Mouse (Mus musculus) intestine, embryonic 14.5 days (tissue): ENCODE results near the gene Camk1d. TPM values are rescaled to one million over a fixed set of nuclear protein-coding genes. Genes with fewer than 3 reads are reported as not detected.
A peak's percentile ranks its signal among the peaks of the same experiment; 100 is the strongest.

ENCODE experiments used
- ATAC-seq: fragments of 200-750 bp; cut with Nextera tagmentation; replicated peaks from 2 replicates; pipeline ENCODE4 v1.8.0; 2017; ENCODE audit warnings: low read depth, moderate number of reproducible peaks, moderate TSS enrichment, moderate library complexity; ENCODE audit not compliant: low FRiP score, low TSS enrichment
- DNase-seq: peaks from one replicate; pipeline ENCODE4 v3.0.0-alpha.2; 2018; ENCODE audit warnings: low spot score
- H3K27ac ChIP-seq: fragments of 300-500 bp; sonication (generic); 2 replicates; pipeline ENCODE4 v1.5.1; 2014; ENCODE audit warnings: low read depth, mild to moderate bottlenecking, control low read depth
- H3K27me3 ChIP-seq: fragments of 300-500 bp; sonication (generic); replicated peaks from 2 replicates; pipeline ENCODE4 v1.6.1; 2014; ENCODE audit warnings: low read length, control low read depth; ENCODE audit not compliant: control insufficient read depth, insufficient read depth
- H3K36me3 ChIP-seq: fragments of 300-500 bp; sonication (generic); 2 replicates; pipeline ENCODE4 v1.6.1; 2014; ENCODE audit warnings: low read length, control low read depth; ENCODE audit not compliant: control insufficient read depth, insufficient read depth
- H3K4me1 ChIP-seq: fragments of 300-500 bp; sonication (generic); replicated peaks from 2 replicates; pipeline ENCODE4 v1.6.1; 2014; ENCODE audit warnings: low read length, control low read depth, mixed read lengths; ENCODE audit not compliant: control insufficient read depth, insufficient read depth
- H3K4me2 ChIP-seq: fragments of 300-500 bp; sonication (generic); 2 replicates; pipeline ENCODE4 v1.6.1; 2014; ENCODE audit warnings: low read length
- H3K4me3 ChIP-seq: fragments of 300-500 bp; sonication (generic); 2 replicates; pipeline ENCODE4 v1.5.1; 2014; ENCODE audit warnings: low read depth, low read length, control low read depth, mixed read lengths
- H3K9ac ChIP-seq: fragments of 300-500 bp; sonication (generic); 2 replicates; pipeline ENCODE4 v1.6.1; 2014; ENCODE audit warnings: mild to moderate bottlenecking, low read length
- H3K9me3 ChIP-seq: fragments of 300-500 bp; sonication (generic); 2 replicates; pipeline ENCODE4 v1.6.1; 2016; ENCODE audit warnings: low read length, control low read depth; ENCODE audit not compliant: control insufficient read depth
- WGBS: fragments of 180-500 bp; shearing (Covaris S2); extraction: QIAGEN DNeasy Blood & Tissue Kit; methylation state at CpG from one replicate; pipeline ENCODE4 v1.1.7; 2014; 5-methylcytosine and 5-hydroxymethylcytosine counted together
- polyA plus RNA-seq: library from polyadenylated mRNA; unstranded; fragments of >200 nt; fragmentation: Nextera tagmentation; extraction: Ambion mirVana; gene quantifications from 2 replicates; pipeline ENCODE4 v1.2.1, GENCODE M21; 2014

The Camk1d gene
- polyA plus RNA-seq, 1 experiment from 2014 or later: 20.7 TPM

DNA sequence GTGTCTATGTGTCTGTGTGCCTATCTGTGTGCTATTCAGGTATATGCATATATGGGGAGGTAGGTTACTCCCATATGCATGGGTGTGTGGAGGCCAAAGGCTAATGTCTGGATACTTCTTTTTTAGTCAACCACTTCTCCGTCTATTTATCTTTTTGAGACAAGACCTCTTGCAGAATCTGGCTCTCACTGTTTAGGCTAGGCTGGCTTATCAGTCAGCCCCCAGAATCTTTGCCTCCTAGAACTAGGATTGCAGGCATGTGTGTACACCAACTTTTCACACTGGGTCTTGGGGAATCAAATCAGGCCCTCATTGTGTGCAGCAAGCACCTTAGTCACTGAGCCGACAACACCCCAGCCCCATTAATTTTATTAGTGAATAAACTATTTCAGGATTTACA lies 36.8 kb downstream of the Camk1d start:
- H3K27me3 ChIP-seq: no peaks in the 10 kb centered on the region
- no peak overlapping the region for H3K4me2 ChIP-seq
- no peak for DNase-seq
- no peak overlapping the region for H3K4me3 ChIP-seq
- H3K9me3 ChIP-seq: no peaks in the 10 kb centered on the region
- no peaks in the 10 kb centered on the region for H3K36me3 ChIP-seq
- no peak for ATAC-seq
- H3K4me1 ChIP-seq: peaks cover 8% of the 10 kb centered on the region
- H3K9ac ChIP-seq: no peak overlapping the region
- no peak overlapping the region for H3K27ac ChIP-seq
- 47% methylated on average over 2 of the region's 2 CpGs for WGBS

DNA sequence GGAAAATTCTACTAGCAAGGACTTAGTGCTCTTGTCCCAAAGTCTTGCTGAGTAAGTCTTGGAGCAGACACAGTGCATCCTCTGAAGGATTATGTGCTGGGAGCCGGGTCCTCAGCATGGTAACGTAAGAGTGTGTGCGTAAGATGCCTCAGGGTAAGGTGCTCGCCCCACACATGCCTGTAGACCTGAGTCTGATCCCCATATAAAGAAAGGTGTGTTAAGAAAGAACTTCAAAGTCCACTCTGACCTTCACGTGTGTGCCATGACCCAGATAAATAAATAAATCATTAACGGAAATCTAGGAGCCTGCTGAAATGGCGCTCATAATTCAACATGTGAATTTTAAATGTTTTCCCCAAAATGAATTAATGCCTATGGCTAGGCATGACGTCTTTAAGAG lies 37.5 kb downstream of the Camk1d start:
- Histone ChIP-seq H3K4me3 (no peak overlapping the region), H3K9me3 (no peaks in the 10 kb centered on the region), H3K36me3 (no peaks in the 10 kb centered on the region), H3K4me2 (no peak overlapping the region), H3K27me3 (no peaks in the 10 kb centered on the region), H3K4me1 (peaks cover 8% of the 10 kb centered on the region), H3K9ac (no peak overlapping the region), H3K27ac (peak overlapping the region; percentile 8; the same call in 1 of the 2 replicates)
- peak; percentile 74; the same call in 1 of the 2 replicates for ATAC-seq
- whole genome bisulfite sequencing: 33% methylated on average over 8 of the region's 8 CpGs
- DNase-seq: no peak

DNA sequence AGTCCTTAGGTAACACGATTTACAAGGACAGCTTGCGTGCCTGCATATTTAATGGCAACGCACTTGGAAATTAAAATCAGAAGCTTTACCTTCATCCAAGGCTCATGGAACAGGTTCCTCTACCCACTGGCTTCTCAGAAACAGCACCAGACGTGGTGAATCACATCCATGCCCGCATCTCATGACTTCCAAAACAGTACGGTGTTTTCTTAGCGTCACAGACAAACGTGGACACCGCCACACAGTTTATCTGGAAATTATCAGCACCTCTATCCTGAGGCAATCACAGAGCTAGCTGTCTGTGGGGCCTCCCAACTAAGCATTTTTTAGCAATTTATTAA lies 38.2 kb downstream of the Camk1d start:
- WGBS: 36% methylated on average over 9 of the region's 9 CpGs
- no peak for ATAC-seq
- Histone ChIP-seq H3K9me3 (no peaks in the 10 kb centered on the region), H3K27ac (0 out of 2 replicates have a peak overlapping the region, but pooled peaks have one; percentile 8), H3K27me3 (no peaks in the 10 kb centered on the region), H3K4me3 (no peak overlapping the region), H3K4me2 (no peak overlapping the region), H3K9ac (no peak overlapping the region), H3K36me3 (no peaks in the 10 kb centered on the region), H3K4me1 (peaks cover 8% of the 10 kb centered on the region)
- no peak for DNase-seq

DNA sequence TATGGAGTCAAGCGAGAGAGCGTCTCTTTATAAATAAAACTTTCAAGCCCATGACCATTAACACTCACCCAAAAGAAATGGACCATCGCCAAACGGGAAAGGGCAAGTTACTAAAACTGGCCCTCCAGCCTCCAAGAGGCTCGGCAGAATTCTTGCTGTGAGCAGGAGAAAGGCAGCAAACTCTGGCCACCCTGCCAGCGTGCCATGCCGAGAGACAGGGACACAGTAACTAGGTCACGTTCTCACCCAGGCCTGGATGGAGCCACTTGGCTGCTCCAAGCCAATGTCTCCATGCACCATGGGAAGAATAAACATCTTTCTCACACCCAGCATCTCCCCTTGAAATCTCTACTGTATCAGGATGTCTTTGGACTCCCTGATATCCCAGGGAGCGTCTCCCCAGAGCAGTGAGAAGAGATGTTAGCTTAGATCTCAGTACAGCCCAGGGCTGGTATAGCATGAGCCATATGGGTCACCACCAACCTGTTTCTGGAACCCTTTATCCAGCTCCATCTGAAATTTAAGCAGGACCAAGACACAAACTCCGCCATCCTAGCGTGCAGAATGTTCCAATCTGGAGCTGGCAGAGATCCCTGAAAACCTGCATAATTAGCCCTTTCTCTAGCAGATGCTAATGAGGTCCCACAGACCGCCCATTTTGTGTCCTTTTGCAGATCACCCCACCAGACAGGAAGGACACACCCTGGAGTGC lies 38.7 kb downstream of the Camk1d start:
- H3K4me2 ChIP-seq: no peak overlapping the region
- no peak overlapping the region for H3K27ac ChIP-seq
- ATAC-seq: no peak

DNA sequence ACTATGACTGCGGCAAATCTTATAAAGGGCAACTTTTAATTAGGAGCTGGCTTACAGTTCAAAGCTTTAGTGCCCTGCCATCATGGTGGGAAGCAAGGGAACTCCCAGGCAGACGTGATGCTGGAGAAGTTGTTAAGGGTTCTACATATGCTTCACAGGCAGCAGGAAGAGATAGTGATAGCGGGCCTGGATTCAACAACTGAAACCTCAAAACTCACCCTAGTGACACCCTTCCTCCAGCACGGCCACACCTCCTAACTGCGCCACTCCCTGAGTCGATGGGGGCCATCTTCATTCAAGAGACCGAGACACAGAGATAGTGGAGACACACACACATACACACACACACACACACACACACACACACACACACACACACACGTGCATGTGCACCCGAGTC lies 39.8 kb downstream of the Camk1d start:
- H3K36me3 ChIP-seq: no peaks in the 10 kb centered on the region
- H3K4me3 ChIP-seq: no peak overlapping the region
- H3K27ac ChIP-seq: no peak overlapping the region
- ATAC-seq: no peak
- no peaks in the 10 kb centered on the region for H3K9me3 ChIP-seq
- WGBS: 90% methylated on average over 9 of the region's 9 CpGs
- no peak for DNase-seq
- H3K4me2 ChIP-seq: no peak overlapping the region
- H3K4me1 ChIP-seq: peaks cover 8% of the 10 kb centered on the region
- no peaks in the 10 kb centered on the region for H3K27me3 ChIP-seq
- H3K9ac ChIP-seq: no peak overlapping the region

More for the DNA sequence above, 38.7 kb downstream of the Camk1d start:
- H3K9me3 ChIP-seq: no peaks in the 10 kb centered on the region
- no peak overlapping the region for H3K4me3 ChIP-seq
- H3K9ac ChIP-seq: no peak overlapping the region
- peaks cover 8% of the 10 kb centered on the region for H3K4me1 ChIP-seq
- no peaks in the 10 kb centered on the region for H3K36me3 ChIP-seq
- WGBS: 87% methylated on average over 12 of the region's 12 CpGs
- DNase-seq: no peak
- no peaks in the 10 kb centered on the region for H3K27me3 ChIP-seq

DNA sequence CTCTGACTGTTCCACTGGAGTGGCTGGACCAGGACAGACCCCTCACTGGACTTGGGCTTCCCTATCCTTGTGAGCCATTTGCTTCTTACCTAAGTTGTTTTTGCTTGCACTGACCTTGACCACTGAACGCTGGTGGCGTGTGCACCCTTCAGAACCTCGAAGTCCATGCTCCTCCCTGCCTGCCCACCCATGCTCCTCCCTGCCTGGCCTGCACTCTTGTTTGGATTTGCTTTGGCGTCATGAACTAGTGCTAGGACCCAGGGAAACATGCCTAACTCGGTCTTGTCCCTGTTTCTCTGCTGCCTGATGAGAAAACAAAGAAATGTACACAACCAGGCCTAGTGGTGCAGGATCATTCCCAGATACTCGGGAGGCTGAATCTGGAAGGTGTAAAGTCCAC lies 40.5 kb downstream of the Camk1d start:
- Histone ChIP-seq H3K4me1 (peaks cover 8% of the 10 kb centered on the region), H3K9ac (no peak overlapping the region), H3K9me3 (no peaks in the 10 kb centered on the region), H3K4me2 (no peak overlapping the region), H3K27me3 (no peaks in the 10 kb centered on the region), H3K4me3 (no peak overlapping the region), H3K27ac (no peak overlapping the region), H3K36me3 (no peaks in the 10 kb centered on the region)
- no peak for ATAC-seq
- 72% methylated on average over 6 of the region's 6 CpGs for WGBS
- DNase-seq: no peak

DNA sequence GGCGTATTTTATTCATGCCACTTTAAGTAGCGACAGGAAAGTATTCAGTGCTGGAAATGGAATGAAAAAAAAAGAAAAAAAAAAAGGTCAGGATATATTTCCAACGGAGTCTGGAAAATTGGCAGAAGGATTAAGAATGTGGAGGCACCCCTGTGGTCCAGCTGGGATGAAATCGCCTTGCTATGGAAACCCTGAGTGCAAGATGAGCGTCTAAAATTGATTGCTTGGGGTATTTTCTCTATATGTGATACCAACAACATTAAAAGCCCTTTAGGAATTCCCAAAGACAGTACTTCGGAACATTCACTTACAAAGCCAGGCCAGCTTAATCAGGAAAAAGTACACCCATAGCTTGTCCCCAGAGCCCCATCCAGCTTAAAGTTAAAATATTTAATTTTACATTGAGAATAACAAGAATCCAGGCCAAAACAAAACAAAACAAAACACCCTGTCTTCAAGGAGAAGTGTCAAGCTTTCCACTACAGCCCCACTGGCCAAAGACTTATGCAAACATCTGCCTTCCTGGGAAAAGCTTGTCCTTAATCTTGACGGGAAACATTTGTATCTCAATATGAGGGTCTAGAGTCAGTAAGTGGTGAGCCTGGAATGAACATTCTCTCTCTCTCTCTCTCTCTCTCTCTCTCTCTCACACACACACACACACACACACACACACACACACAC lies 41.3 kb downstream of the Camk1d start:
- WGBS: 53% methylated on average over 7 of the region's 7 CpGs
- no peak overlapping the region for H3K27ac ChIP-seq
- ATAC-seq: no peak

DNA sequence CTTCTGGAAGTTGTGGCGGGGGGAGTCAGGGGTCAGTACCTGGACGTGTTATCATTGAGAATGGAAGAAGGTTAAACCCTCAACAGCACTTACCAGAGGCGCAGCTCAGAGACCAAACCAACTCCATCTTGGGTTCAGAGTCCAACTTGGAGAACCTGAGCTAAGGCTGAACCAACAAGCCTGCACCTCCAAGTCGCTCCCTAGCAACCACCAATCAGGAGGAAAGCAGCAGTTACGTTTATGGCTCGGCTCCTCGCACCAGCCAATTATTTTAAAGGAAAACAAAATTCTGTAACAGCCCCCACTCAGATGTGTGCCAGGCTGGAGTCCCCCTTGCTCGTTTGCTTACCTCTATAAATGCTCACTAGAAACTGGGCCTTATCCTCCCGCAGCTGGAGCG lies 44.2 kb downstream of the Camk1d start:
- ATAC-seq: no peak
- no peaks in the 10 kb centered on the region for H3K27me3 ChIP-seq
- no peak overlapping the region for H3K9ac ChIP-seq
- no peak for DNase-seq
- H3K4me3 ChIP-seq: no peak overlapping the region
- H3K4me2 ChIP-seq: no peak overlapping the region
- no peaks in the 10 kb centered on the region; the same call in 1 of the 2 replicates for H3K4me1 ChIP-seq
- H3K27ac ChIP-seq: no peak overlapping the region
- no peaks in the 10 kb centered on the region for H3K9me3 ChIP-seq
- WGBS: 88% methylated on average over 10 of the region's 10 CpGs
- no peaks in the 10 kb centered on the region for H3K36me3 ChIP-seq

More for the DNA sequence above, 41.3 kb downstream of the Camk1d start:
- H3K9ac ChIP-seq: no peak overlapping the region
- no peaks in the 10 kb centered on the region for H3K36me3 ChIP-seq
- H3K9me3 ChIP-seq: no peaks in the 10 kb centered on the region
- no peak overlapping the region for H3K4me2 ChIP-seq
- H3K4me1 ChIP-seq: peaks cover 8% of the 10 kb centered on the region
- no peak overlapping the region for H3K4me3 ChIP-seq
- DNase-seq: no peak
- H3K27me3 ChIP-seq: no peaks in the 10 kb centered on the region
